Mouse (Mus musculus): ENCODE results near the gene Akap8.
A peak's percentile ranks its signal among the peaks of the same experiment; 100 is the strongest.

Gene Akap8

GRCm38 (mm10) chr17:32348406-32348805 lies 27.4 kb upstream of the Akap8 start:
- DNase-seq = no peak

- no peak for DNase-seq
These were observed 20.1 kb upstream of the Akap8 start for GRCm38 (mm10) chr17:32341102-32341501.

- no peak for DNase-seq
These were observed 19.1 kb upstream of the Akap8 start for GRCm38 (mm10) chr17:32340110-32340509.

GRCm38 (mm10) chr17:32335869-32336268 lies 14.8 kb upstream of the Akap8 start:
- DNase-seq = no peak

GRCm38 (mm10) chr17:32334921-32335320 lies 13.9 kb upstream of the Akap8 start:
- no peak for DNase-seq

GRCm38 (mm10) chr17:32333675-32334303 lies 12.8 kb upstream of the Akap8 start:
- DNase-seq = no peak

GRCm38 (mm10) chr17:32327501-32327900 lies 6.5 kb upstream of the Akap8 start:
- no peak for DNase-seq

- no peak for DNase-seq
These were observed 1.8 kb upstream of the Akap8 start for GRCm38 (mm10) chr17:32322809-32323208.

GRCm38 (mm10) chr17:32321836-32322235 lies 798 bp upstream of the Akap8 start:
- DNase-seq = peak; percentile 47

GRCm38 (mm10) chr17:32321390-32321734 lies 324 bp upstream of the Akap8 start:
- DNase-seq = no peak

GRCm38 (mm10) chr17:32319950-32320349 lies 1.1 kb downstream of the Akap8 start:
- DNase-seq = no peak

- no peak for DNase-seq
These were observed 3.3 kb downstream of the Akap8 start for GRCm38 (mm10) chr17:32317708-32318107.

- DNase-seq = no peak
These were observed 4.0 kb downstream of the Akap8 start for GRCm38 (mm10) chr17:32317032-32317431.

GRCm38 (mm10) chr17:32315560-32315959 lies 5.5 kb downstream of the Akap8 start:
- DNase-seq = no peak

GRCm38 (mm10) chr17:32313892-32314291 lies 7.1 kb downstream of the Akap8 start:
- DNase-seq = no peak

GRCm38 (mm10) chr17:32312801-32313200 lies 8.2 kb downstream of the Akap8 start:
- no peak for DNase-seq

GRCm38 (mm10) chr17:32307963-32308362 lies 13.1 kb downstream of the Akap8 start:
- no peak for DNase-seq

- no peak for DNase-seq
These were observed 22.9 kb downstream of the Akap8 start for GRCm38 (mm10) chr17:32298125-32298524.

GRCm38 (mm10) chr17:32295901-32296300 lies 25.1 kb downstream of the Akap8 start:
- no peak for DNase-seq

- DNase-seq = no peak
These were observed 25.9 kb downstream of the Akap8 start for GRCm38 (mm10) chr17:32295160-32295559.

GRCm38 (mm10) chr17:32285138-32285670 lies 35.8 kb downstream of the Akap8 start:
- DNase-seq = no peak

- DNase-seq = peak; percentile 91
These were observed 36.5 kb downstream of the Akap8 start, which contains the start of gene Brd4 for GRCm38 (mm10) chr17:32284262-32285137. Brd4 (minus strand) TSS chr17:32284722.

GRCm38 (mm10) chr17:32283771-32284221 lies 37.2 kb downstream of the Akap8 start:
- peak; percentile 59 for DNase-seq

GRCm38 (mm10) chr17:32283341-32283740 lies 37.7 kb downstream of the Akap8 start:
- DNase-seq = peak; percentile 43

All from kidney, adult 9 months (tissue).